25 mouse cellular contexts compared by ENCODE assay signal in genomic region chr8:57536167-57536566, GRCm38 (mm10).
"Had no signal": no experiment of that assay in that cellular context is flagged by ENCODE, and none has a peak within 500 bp of the region (broad histone marks: within the 10 kb centered on the region; RNA-seq: fewer than 3 reads in every experiment).

No protein-coding gene starts in this region.

- H3K27ac ChIP-seq: liver, embryonic 13.5 days; liver, embryonic 15.5 days; lung, embryonic 15.5 days; macrophage; midbrain, embryonic 10.5 days; midbrain, embryonic 12.5 days; neural tube, embryonic 13.5 days; neural tube, embryonic 15.5 days; stomach, embryonic 15.5 days; stomach, postnatal 0 days had no signal

- H3K27me3 ChIP-seq: liver, embryonic 13.5 days; liver, embryonic 15.5 days; lung, embryonic 15.5 days; midbrain, embryonic 12.5 days; neural tube, embryonic 13.5 days; neural tube, embryonic 15.5 days; stomach, embryonic 15.5 days had no signal

- ATAC-seq: liver, postnatal 0 days; lung, postnatal 0 days; midbrain, embryonic 16.5 days had no signal

- H3K9me3 ChIP-seq: liver, embryonic 13.5 days; liver, embryonic 15.5 days; lung, embryonic 15.5 days; midbrain, embryonic 10.5 days; midbrain, embryonic 12.5 days; neural tube, embryonic 13.5 days; neural tube, embryonic 15.5 days; stomach, embryonic 15.5 days had no signal

- H3K4me1 ChIP-seq: liver, embryonic 13.5 days; liver, embryonic 15.5 days; lung, embryonic 15.5 days; midbrain, embryonic 10.5 days; midbrain, embryonic 12.5 days; neural tube, embryonic 13.5 days; stomach, embryonic 15.5 days had no signal

- H3K9ac ChIP-seq: liver, embryonic 13.5 days; liver, embryonic 15.5 days; liver, postnatal 0 days; lung, embryonic 15.5 days; midbrain, embryonic 12.5 days; neural tube, embryonic 13.5 days; neural tube, embryonic 15.5 days; stomach, embryonic 15.5 days had no signal

- H3K4me3 ChIP-seq: liver, embryonic 13.5 days; liver, embryonic 15.5 days; lung, embryonic 15.5 days; midbrain, embryonic 10.5 days; midbrain, embryonic 12.5 days; myocyte; neural tube, embryonic 13.5 days; neural tube, embryonic 15.5 days; stomach, embryonic 15.5 days had no signal

- DNase-seq: liver, embryonic 13.5 days; liver, postnatal 0 days; lung, adult 2 months; lung, postnatal 14 days; lung, postnatal 36 days; midbrain, embryonic 14.5 days; retina, postnatal 1 day; right cerebral cortex, adult 18-20 months; right cerebral cortex, postnatal 25 days; right cerebral cortex, postnatal 4 days; thymus, adult 18-20 months; thymus, postnatal 14 days; thymus, postnatal 36 days had no signal

- H3K4me2 ChIP-seq: liver, embryonic 13.5 days; liver, embryonic 15.5 days; lung, embryonic 15.5 days; midbrain, embryonic 12.5 days; neural tube, embryonic 13.5 days; neural tube, embryonic 15.5 days; stomach, embryonic 15.5 days had no signal
